Mouse (Mus musculus) mesoderm, embryonic 11.5 days (tissue): ENCODE measurements around the gene Gm8693.
"Not testable (repeated sequence)": the region's sequence is repeated elsewhere in the genome, so short reads cannot be mapped to it uniquely, and the experiment has no call there.

Experiments
- DNase-seq: peaks from one replicate; pipeline ENCODE4 v3.0.0-alpha.2; 2012; ENCODE audit warnings: low read depth, low spot score

Gene Gm8693

GRCm38 (mm10) chr7:22692217-22692616 is at the start of gene Gm8693:
Gene Gm8693 (minus strand): TSS chr7:22692317.
- DNase-seq: not testable (repeated sequence)

- not testable (repeated sequence) for DNase-seq
Measured at GRCm38 (mm10) chr7:22719610-22720009, 27.5 kb upstream of the Gm8693 start, which contains the start of gene Gm4567. Gene Gm4567 (minus strand): TSS chr7:22719710.

- DNase-seq: not testable (repeated sequence)
Measured at GRCm38 (mm10) chr7:22657718-22658117, 34.4 kb downstream of the Gm8693 start, which contains the start of gene Vmn1r155. Gene Vmn1r155 (plus strand): TSS chr7:22658018.
